Mouse (Mus musculus): ENCODE measurements around the gene Clps. TPM values are rescaled to one million over a fixed set of nuclear protein-coding genes. Genes with fewer than 3 reads are reported as not detected.
"Not testable (repeated sequence)": the region's sequence is repeated elsewhere in the genome, so short reads cannot be mapped to it uniquely, and the experiment has no call there.

The Clps gene
- polyA plus RNA-seq, 1 experiment, result not detected

DNA sequence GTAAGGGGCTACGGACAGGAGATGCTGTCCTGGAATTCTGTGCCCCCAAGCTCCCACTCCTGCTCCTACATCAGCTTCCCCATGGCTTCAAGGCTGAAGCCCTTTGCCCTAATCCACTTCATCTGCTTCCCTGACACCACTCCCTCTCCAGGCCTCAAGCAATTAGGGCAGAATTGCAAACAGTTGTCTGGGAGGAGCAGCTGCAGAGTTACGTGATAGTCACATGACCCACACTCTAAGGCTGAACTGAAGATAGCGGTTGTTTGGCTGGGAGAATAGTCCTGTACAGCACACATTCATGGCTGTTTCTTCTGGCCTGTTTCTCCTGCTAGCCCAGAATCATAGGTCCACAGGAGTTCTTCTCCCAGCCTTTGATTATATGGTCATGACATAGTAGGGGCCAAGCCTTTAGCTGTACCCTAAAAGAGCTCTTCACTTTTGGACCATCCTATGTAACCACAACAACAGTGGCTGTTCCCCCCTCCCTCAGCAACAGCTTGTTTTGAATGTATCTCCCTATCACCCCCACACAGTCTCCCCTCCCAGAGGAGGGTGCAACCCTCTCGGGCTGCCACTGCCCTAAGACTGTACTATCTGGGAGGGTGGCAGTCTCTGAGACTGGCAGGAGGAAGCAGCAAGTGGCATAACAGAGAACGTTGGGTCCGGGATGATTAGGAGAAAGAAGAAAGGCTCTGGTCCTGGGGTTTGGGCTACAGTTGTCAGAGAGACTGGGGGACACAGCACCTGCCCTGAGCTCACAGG is 3.8 kb downstream of the Clps start:
- no peak for TF ChIP-seq CTCF (IDR thresholded peaks at IDR 0.05; ENCODE audit: extremely low read depth, insufficient read depth, low read length)
- no peak for TF ChIP-seq POLR2A (IDR thresholded peaks at IDR 0.05; ENCODE audit: extremely low read depth, insufficient read depth, low read length)
- Histone ChIP-seq H3K4me3 (ENCODE audit: insufficient read depth, low read length) (no peak overlapping the region), H3K27ac (ENCODE audit: insufficient read depth, low read length) (no peak overlapping the region), H3K4me1 (ENCODE audit: control insufficient read depth, insufficient read depth, low read length) (no peaks in the 10 kb centered on the region)

GRCm38 (mm10) chr17:28554021-28554420 is 6.5 kb downstream of the Clps start:
- H3K4me1 ChIP-seq (ENCODE audit: control insufficient read depth, insufficient read depth, low read length); H3K4me3 ChIP-seq (ENCODE audit: insufficient read depth, low read length); H3K27ac ChIP-seq (ENCODE audit: insufficient read depth, low read length): not testable (repeated sequence)

DNA sequence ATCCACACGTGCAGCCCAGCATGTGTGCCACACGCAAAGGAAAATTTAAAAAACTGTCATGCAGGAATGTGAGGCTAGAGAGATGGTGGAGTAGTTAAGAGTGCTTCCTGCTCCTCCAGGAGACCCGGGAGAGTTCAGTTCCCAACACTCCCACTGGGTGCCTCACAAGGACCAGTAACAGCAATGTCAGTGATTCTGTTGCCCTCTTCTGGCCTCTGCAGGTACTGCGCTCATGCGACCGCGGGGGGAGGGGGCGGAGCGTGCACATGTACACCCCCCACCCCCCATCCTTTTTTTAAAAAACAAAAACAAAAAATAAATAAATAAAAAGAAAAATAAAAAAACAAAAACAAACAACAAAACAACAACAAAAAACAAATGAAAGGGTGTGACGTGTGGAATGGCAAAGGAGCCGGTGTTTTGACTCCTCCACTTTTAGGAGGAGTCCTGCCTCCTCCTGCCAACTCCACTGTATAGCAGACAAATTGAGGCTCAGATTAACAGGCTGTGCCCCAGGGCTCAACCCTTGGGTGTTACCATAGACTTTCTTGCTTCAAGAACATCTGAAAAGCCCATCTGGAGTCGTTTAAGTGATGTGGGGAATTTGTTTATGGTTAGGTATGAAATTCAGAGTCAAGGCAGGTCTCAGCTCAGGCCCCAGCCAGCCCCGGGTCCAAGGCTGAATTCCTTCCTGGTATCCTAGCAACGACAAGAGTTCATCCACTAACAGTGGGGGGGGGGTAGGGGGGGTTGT is 7.3 kb downstream of the Clps start:
- no peak overlapping the region for H3K27ac ChIP-seq (ENCODE audit: insufficient read depth, low read length)
- no peaks in the 10 kb centered on the region for H3K4me1 ChIP-seq (ENCODE audit: control insufficient read depth, insufficient read depth, low read length)
- TF ChIP-seq CTCF (IDR thresholded peaks at IDR 0.05; ENCODE audit: extremely low read depth, insufficient read depth, low read length) (peak; percentile 90), POLR2A (IDR thresholded peaks at IDR 0.05; ENCODE audit: extremely low read depth, insufficient read depth, low read length) (no peak)
- H3K4me3 ChIP-seq (ENCODE audit: insufficient read depth, low read length), result no peak overlapping the region

GRCm38 (mm10) chr17:28549111-28549510 is 11.5 kb downstream of the Clps start, which contains the start of gene Clpsl2:
Clpsl2 (plus strand) TSS chr17:28549411.
- Histone ChIP-seq H3K4me3 (ENCODE audit: insufficient read depth, low read length) (no peak within 1 kb of the TSS), H3K4me1 (ENCODE audit: control insufficient read depth, insufficient read depth, low read length) (no peaks in the 10 kb centered on the region), H3K27ac (ENCODE audit: insufficient read depth, low read length) (no peak within 1 kb of the TSS)
- TF ChIP-seq CTCF (IDR thresholded peaks at IDR 0.05; ENCODE audit: extremely low read depth, insufficient read depth, low read length) (no peak), POLR2A (IDR thresholded peaks at IDR 0.05; ENCODE audit: extremely low read depth, insufficient read depth, low read length) (no peak)

GRCm38 (mm10) chr17:28548550-28548949 is 12.0 kb downstream of the Clps start:
- Histone ChIP-seq H3K4me3 (ENCODE audit: insufficient read depth, low read length) (no peak overlapping the region), H3K27ac (ENCODE audit: insufficient read depth, low read length) (no peak overlapping the region), H3K4me1 (ENCODE audit: control insufficient read depth, insufficient read depth, low read length) (no peaks in the 10 kb centered on the region)
- no peak for TF ChIP-seq POLR2A (IDR thresholded peaks at IDR 0.05; ENCODE audit: extremely low read depth, insufficient read depth, low read length)
- no peak for TF ChIP-seq CTCF (IDR thresholded peaks at IDR 0.05; ENCODE audit: extremely low read depth, insufficient read depth, low read length)

- Histone ChIP-seq H3K4me3 (ENCODE audit: insufficient read depth, low read length) (no peak overlapping the region), H3K27ac (ENCODE audit: insufficient read depth, low read length) (no peak overlapping the region), H3K4me1 (ENCODE audit: control insufficient read depth, insufficient read depth, low read length) (no peaks in the 10 kb centered on the region)
- TF ChIP-seq CTCF (IDR thresholded peaks at IDR 0.05; ENCODE audit: extremely low read depth, insufficient read depth, low read length), result no peak
- TF ChIP-seq POLR2A (IDR thresholded peaks at IDR 0.05; ENCODE audit: extremely low read depth, insufficient read depth, low read length), result no peak
Measured at GRCm38 (mm10) chr17:28546925-28547324, 13.6 kb downstream of the Clps start.

- TF ChIP-seq POLR2A (IDR thresholded peaks at IDR 0.05; ENCODE audit: extremely low read depth, insufficient read depth, low read length), result no peak
- no peak for TF ChIP-seq CTCF (IDR thresholded peaks at IDR 0.05; ENCODE audit: extremely low read depth, insufficient read depth, low read length)
- H3K27ac ChIP-seq (ENCODE audit: insufficient read depth, low read length), result no peak overlapping the region
- no peak overlapping the region for H3K4me3 ChIP-seq (ENCODE audit: insufficient read depth, low read length)
- H3K4me1 ChIP-seq (ENCODE audit: control insufficient read depth, insufficient read depth, low read length), result no peaks in the 10 kb centered on the region
Measured at GRCm38 (mm10) chr17:28537881-28538280, 22.7 kb downstream of the Clps start.

DNA sequence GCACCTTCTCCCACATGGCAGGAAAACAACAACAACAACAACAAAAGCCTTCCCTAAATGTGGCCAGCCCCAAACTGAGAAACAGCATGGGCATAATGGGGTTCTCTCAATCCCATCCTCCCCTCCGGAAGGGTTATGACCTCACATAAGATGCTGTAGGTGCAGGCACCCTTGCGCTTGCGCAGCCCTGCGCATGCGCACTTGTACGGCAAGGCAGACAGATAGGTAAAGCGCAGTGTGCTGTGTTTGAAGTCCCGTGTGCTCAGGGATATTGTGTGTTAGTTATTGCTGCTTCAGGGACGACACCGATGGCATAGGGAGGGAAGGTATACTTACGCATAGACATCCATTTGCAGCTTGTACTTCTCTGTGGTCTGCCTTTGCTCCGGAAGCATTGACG is 27.2 kb downstream of the Clps start:
- Histone ChIP-seq H3K27ac (ENCODE audit: insufficient read depth, low read length) (no peak overlapping the region), H3K4me1 (ENCODE audit: control insufficient read depth, insufficient read depth, low read length) (no peaks in the 10 kb centered on the region), H3K4me3 (ENCODE audit: insufficient read depth, low read length) (no peak overlapping the region)
- TF ChIP-seq POLR2A (IDR thresholded peaks at IDR 0.05; ENCODE audit: extremely low read depth, insufficient read depth, low read length) (no peak), CTCF (IDR thresholded peaks at IDR 0.05; ENCODE audit: extremely low read depth, insufficient read depth, low read length) (no peak)

DNA sequence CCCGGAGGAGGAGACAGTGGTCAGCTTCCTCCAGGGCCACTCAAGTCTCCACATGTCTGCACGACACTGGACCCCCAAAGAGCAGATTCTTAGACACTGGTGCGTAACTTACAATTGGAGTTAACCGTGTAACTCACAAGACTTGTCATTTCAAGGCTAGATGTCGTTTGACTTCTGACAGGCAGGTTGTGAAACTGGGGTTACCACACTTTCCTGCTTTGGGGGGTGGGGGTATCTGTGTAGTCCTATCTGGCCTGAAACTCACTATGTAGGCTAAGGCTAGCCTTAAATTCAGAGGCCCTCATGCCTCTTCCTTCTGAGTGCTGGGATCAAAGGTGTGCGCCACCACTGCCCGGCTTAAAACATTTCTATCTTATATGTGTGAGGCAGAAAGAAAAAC is 28.0 kb downstream of the Clps start:
- TF ChIP-seq CTCF (IDR thresholded peaks at IDR 0.05; ENCODE audit: extremely low read depth, insufficient read depth, low read length), result no peak
- no peak for TF ChIP-seq POLR2A (IDR thresholded peaks at IDR 0.05; ENCODE audit: extremely low read depth, insufficient read depth, low read length)
- Histone ChIP-seq H3K4me3 (ENCODE audit: insufficient read depth, low read length) (no peak overlapping the region), H3K27ac (ENCODE audit: insufficient read depth, low read length) (no peak overlapping the region), H3K4me1 (ENCODE audit: control insufficient read depth, insufficient read depth, low read length) (peaks cover 1% of the 10 kb centered on the region; the same call in 1 of the 2 replicates)

- Histone ChIP-seq H3K4me3 (ENCODE audit: insufficient read depth, low read length) (no peak overlapping the region), H3K27ac (ENCODE audit: insufficient read depth, low read length) (no peak overlapping the region), H3K4me1 (ENCODE audit: control insufficient read depth, insufficient read depth, low read length) (peaks cover 1% of the 10 kb centered on the region; the same call in 1 of the 2 replicates)
- no peak for TF ChIP-seq CTCF (IDR thresholded peaks at IDR 0.05; ENCODE audit: extremely low read depth, insufficient read depth, low read length)
- no peak for TF ChIP-seq POLR2A (IDR thresholded peaks at IDR 0.05; ENCODE audit: extremely low read depth, insufficient read depth, low read length)
Measured at GRCm38 (mm10) chr17:28531946-28532345, 28.6 kb downstream of the Clps start.

All from cortical plate, adult 2 months (tissue).